Mouse (Mus musculus): ENCODE data around the gene Cep290.

Gene Cep290

DNA sequence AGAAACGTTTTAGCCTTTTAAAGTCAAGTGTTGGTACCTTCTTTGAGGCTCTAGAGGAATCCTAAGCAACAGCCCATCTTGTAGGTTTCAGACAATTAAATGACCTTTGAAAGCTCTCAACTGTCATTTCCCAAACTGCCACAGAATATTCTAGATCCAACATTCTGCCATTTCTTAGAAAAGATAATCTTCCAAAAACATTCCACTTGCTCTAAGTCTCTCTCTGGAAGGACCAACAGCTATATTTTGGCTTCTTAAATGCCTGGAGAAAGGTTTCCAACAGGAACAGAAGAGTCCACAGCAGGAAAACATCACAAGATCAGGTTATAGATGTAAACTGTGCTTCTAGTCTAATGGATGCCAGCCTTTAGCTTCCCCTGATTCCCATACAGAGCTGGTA is 103.0 kb downstream of the Cep290 start, which contains the start of the genes 4930430F08Rik and 1700017N19Rik:
Gene 4930430F08Rik, minus strand, starts transcription at position 101 of the 400 bp plus-strand sequence.
Gene 1700017N19Rik, plus strand, starts transcription at position 162 of the 400 bp plus-strand sequence.
- no peak for DNase-seq (ENCODE audit: low read depth, low spot score)

- no peak for DNase-seq (ENCODE audit: low read depth, low spot score)
These were observed 111.0 kb downstream of the Cep290 start for GRCm38 (mm10) chr10:100598339-100598738.

- no peak for DNase-seq (ENCODE audit: low read depth, low spot score)
These were observed 116.2 kb downstream of the Cep290 start for GRCm38 (mm10) chr10:100603511-100603910.

DNA sequence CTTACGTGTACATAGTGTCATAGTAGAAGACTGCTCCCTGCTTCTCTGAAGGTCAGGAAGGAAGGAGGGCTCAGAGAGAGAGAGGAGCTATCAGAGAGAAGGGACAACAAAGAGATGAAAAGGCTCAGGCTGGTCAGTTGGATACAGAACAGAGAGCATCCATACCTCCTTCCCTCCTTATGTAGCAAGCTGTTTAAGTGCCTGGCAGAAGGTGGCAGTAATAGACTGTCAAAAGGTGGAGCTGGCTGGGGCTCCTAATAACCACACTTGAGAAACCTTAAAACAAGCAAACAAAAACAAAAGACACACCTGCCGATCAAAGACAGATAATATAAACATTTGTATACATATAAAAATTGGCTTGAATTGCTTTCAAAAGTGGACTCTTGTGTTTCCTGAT is 116.9 kb downstream of the Cep290 start:
- DNase-seq (ENCODE audit: low read depth, low spot score): no peak

GRCm38 (mm10) chr10:100617233-100617903 is 130.0 kb downstream of the Cep290 start:
- no peak for DNase-seq (ENCODE audit: low read depth, low spot score)

- no peak for DNase-seq (ENCODE audit: low read depth, low spot score)
These were observed 132.1 kb downstream of the Cep290 start for GRCm38 (mm10) chr10:100619474-100619873.

DNA sequence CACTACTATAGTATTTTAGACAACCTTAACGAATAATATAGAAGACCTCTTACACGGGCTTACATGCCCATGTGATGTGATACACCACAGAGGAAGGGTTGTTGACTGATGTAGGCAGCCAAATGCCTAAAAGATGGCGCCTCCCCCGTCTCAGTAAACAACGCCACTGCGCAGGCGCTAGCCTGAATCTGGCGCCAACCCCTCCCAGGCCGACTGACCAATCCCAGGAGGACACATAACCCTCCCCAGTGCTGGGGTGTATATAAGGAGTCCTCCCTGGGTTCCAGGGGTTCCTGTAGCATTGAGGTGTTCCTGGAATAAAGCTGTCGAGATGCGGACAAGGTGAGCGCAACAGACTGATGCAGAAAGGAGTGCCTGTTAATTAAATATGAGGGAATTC is 132.7 kb downstream of the Cep290 start:
- DNase-seq (ENCODE audit: low read depth, low spot score): no peak

DNA sequence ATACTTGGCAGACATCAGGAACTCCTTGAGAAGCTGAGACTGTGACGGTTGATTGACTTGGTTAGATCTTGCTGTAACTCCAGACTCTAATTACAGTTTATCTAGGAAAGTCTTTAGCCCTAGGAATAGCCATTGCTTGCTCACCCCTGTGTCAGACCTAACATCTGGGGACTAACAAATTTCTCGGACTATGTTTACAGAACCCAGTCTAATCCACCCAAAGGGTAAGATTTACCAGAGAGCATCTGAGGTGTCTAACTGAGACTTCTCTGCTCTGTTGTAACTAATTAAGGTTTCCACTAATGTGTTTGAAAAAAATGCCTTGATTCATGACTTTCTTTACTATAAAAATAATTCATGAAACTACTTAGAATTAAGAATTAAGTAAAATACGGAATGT is 135.1 kb downstream of the Cep290 start:
- DNase-seq (ENCODE audit: low read depth, low spot score): no peak

Measured in retina, adult 2 months (tissue).